Mouse (Mus musculus): Measurements from ENCODE around the gene App. TPM values are rescaled to one million over a fixed set of nuclear protein-coding genes. Genes with fewer than 3 reads are reported as not detected.
A peak's percentile ranks its signal among the peaks of the same experiment; 100 is the strongest.

Gene App
- polyA plus RNA-seq, 1 experiment from 2014 or later: 287 TPM

GRCm38 (mm10) chr16:85132182-85132581 lies 41.4 kb downstream of the App start:
- Histone ChIP-seq H3K4me3 (replicated peaks; ENCODE audit: low read length) (no peak overlapping the region), H3K9me3 (ENCODE audit: control insufficient read depth, low read length) (no peaks in the 10 kb centered on the region), H3K9ac (replicated peaks; ENCODE audit: low read depth, low read length) (no peak overlapping the region), H3K27me3 (replicated peaks; ENCODE audit: control insufficient read depth, insufficient read depth, low read length) (no peaks in the 10 kb centered on the region), H3K4me2 (ENCODE audit: low read length) (no peak overlapping the region), H3K4me1 (replicated peaks; ENCODE audit: control insufficient read depth, insufficient read depth, low read length) (peaks cover 20% of the 10 kb centered on the region), H3K36me3 (ENCODE audit: control insufficient read depth, insufficient read depth) (no peaks in the 10 kb centered on the region), H3K27ac (ENCODE audit: low read length) (no peak overlapping the region)
- 93% methylated on average over 5 of the region's 5 CpGs for WGBS
- ATAC-seq: no peak

GRCm38 (mm10) chr16:85130861-85131556 lies 42.6 kb downstream of the App start:
- 86% methylated on average over 7 of the region's 7 CpGs for WGBS

GRCm38 (mm10) chr16:85128693-85129657 lies 44.6 kb downstream of the App start:
- H3K4me3 ChIP-seq (replicated peaks; ENCODE audit: low read length): no peak overlapping the region
- no peak overlapping the region for H3K4me2 ChIP-seq (ENCODE audit: low read length)
- no peaks in the 10 kb centered on the region for H3K9me3 ChIP-seq (ENCODE audit: control insufficient read depth, low read length)
- no peak overlapping the region for H3K9ac ChIP-seq (replicated peaks; ENCODE audit: low read depth, low read length)
- H3K27ac ChIP-seq (ENCODE audit: low read length): peak overlapping the region; percentile 57
- H3K4me1 ChIP-seq (replicated peaks; ENCODE audit: control insufficient read depth, insufficient read depth, low read length): peaks cover 21% of the 10 kb centered on the region
- 50% methylated on average over 13 of the region's 13 CpGs for WGBS
- ATAC-seq: peak; percentile 24; the same call in 1 of the 2 replicates
- H3K27me3 ChIP-seq (replicated peaks; ENCODE audit: control insufficient read depth, insufficient read depth, low read length): no peaks in the 10 kb centered on the region
- H3K36me3 ChIP-seq (ENCODE audit: control insufficient read depth, insufficient read depth): no peaks in the 10 kb centered on the region; the same call in 1 of the 2 replicates

More at GRCm38 (mm10) chr16:85130861-85131556, 42.6 kb downstream of the App start:
- H3K9ac ChIP-seq (replicated peaks; ENCODE audit: low read depth, low read length): no peak overlapping the region
- H3K27me3 ChIP-seq (replicated peaks; ENCODE audit: control insufficient read depth, insufficient read depth, low read length): no peaks in the 10 kb centered on the region
- H3K9me3 ChIP-seq (ENCODE audit: control insufficient read depth, low read length): no peaks in the 10 kb centered on the region
- H3K4me1 ChIP-seq (replicated peaks; ENCODE audit: control insufficient read depth, insufficient read depth, low read length): peaks cover 21% of the 10 kb centered on the region
- H3K36me3 ChIP-seq (ENCODE audit: control insufficient read depth, insufficient read depth): no peaks in the 10 kb centered on the region
- no peak for ATAC-seq
- no peak overlapping the region for H3K27ac ChIP-seq (ENCODE audit: low read length)
- no peak overlapping the region for H3K4me2 ChIP-seq (ENCODE audit: low read length)
- no peak overlapping the region for H3K4me3 ChIP-seq (replicated peaks; ENCODE audit: low read length)

- 18% methylated on average over 5 of the region's 5 CpGs for WGBS
- no peaks in the 10 kb centered on the region; the same call in 1 of the 2 replicates for H3K36me3 ChIP-seq (ENCODE audit: control insufficient read depth, insufficient read depth)
- no peaks in the 10 kb centered on the region for H3K27me3 ChIP-seq (replicated peaks; ENCODE audit: control insufficient read depth, insufficient read depth, low read length)
- peak overlapping the region; percentile 81 for H3K27ac ChIP-seq (ENCODE audit: low read length)
- ATAC-seq: peak; percentile 83
- no peak overlapping the region for H3K4me2 ChIP-seq (ENCODE audit: low read length)
- no peaks in the 10 kb centered on the region for H3K9me3 ChIP-seq (ENCODE audit: control insufficient read depth, low read length)
- peaks cover 21% of the 10 kb centered on the region for H3K4me1 ChIP-seq (replicated peaks; ENCODE audit: control insufficient read depth, insufficient read depth, low read length)
- H3K9ac ChIP-seq (replicated peaks; ENCODE audit: low read depth, low read length): no peak overlapping the region
- no peak overlapping the region for H3K4me3 ChIP-seq (replicated peaks; ENCODE audit: low read length)
These were observed 45.3 kb downstream of the App start for GRCm38 (mm10) chr16:85128347-85128664.

GRCm38 (mm10) chr16:85127661-85128346 lies 45.8 kb downstream of the App start:
- H3K27ac ChIP-seq (ENCODE audit: low read length): peak overlapping the region; percentile 81
- WGBS: 62% methylated on average over 11 of the region's 11 CpGs
- peaks cover 21% of the 10 kb centered on the region for H3K4me1 ChIP-seq (replicated peaks; ENCODE audit: control insufficient read depth, insufficient read depth, low read length)
- H3K4me3 ChIP-seq (replicated peaks; ENCODE audit: low read length): no peak overlapping the region
- H3K4me2 ChIP-seq (ENCODE audit: low read length): no peak overlapping the region
- no peak overlapping the region for H3K9ac ChIP-seq (replicated peaks; ENCODE audit: low read depth, low read length)
- no peaks in the 10 kb centered on the region for H3K9me3 ChIP-seq (ENCODE audit: control insufficient read depth, low read length)
- ATAC-seq: no peak
- H3K27me3 ChIP-seq (replicated peaks; ENCODE audit: control insufficient read depth, insufficient read depth, low read length): no peaks in the 10 kb centered on the region
- H3K36me3 ChIP-seq (ENCODE audit: control insufficient read depth, insufficient read depth): no peaks in the 10 kb centered on the region; the same call in 1 of the 2 replicates

- WGBS: 78% methylated on average over 4 of the region's 4 CpGs
- H3K9me3 ChIP-seq (ENCODE audit: control insufficient read depth, low read length): no peaks in the 10 kb centered on the region
- H3K36me3 ChIP-seq (ENCODE audit: control insufficient read depth, insufficient read depth): peaks cover under 1% of the 10 kb centered on the region; the same call in 1 of the 2 replicates
- H3K4me2 ChIP-seq (ENCODE audit: low read length): no peak overlapping the region
- no peak for ATAC-seq
- no peaks in the 10 kb centered on the region for H3K27me3 ChIP-seq (replicated peaks; ENCODE audit: control insufficient read depth, insufficient read depth, low read length)
- no peak overlapping the region for H3K9ac ChIP-seq (replicated peaks; ENCODE audit: low read depth, low read length)
- no peak overlapping the region for H3K27ac ChIP-seq (ENCODE audit: low read length)
- H3K4me1 ChIP-seq (replicated peaks; ENCODE audit: control insufficient read depth, insufficient read depth, low read length): peaks cover 21% of the 10 kb centered on the region
- no peak overlapping the region for H3K4me3 ChIP-seq (replicated peaks; ENCODE audit: low read length)
These were observed 48.9 kb downstream of the App start for GRCm38 (mm10) chr16:85124649-85125048.

- no peak overlapping the region for H3K4me2 ChIP-seq (ENCODE audit: low read length)
- H3K9ac ChIP-seq (replicated peaks; ENCODE audit: low read depth, low read length): no peak overlapping the region
- H3K27ac ChIP-seq (ENCODE audit: low read length): no peak overlapping the region
- ATAC-seq: no peak
- H3K4me1 ChIP-seq (replicated peaks; ENCODE audit: control insufficient read depth, insufficient read depth, low read length): peaks cover 2% of the 10 kb centered on the region
- H3K36me3 ChIP-seq (ENCODE audit: control insufficient read depth, insufficient read depth): peaks cover 11% of the 10 kb centered on the region
- no peaks in the 10 kb centered on the region for H3K9me3 ChIP-seq (ENCODE audit: control insufficient read depth, low read length)
- no peaks in the 10 kb centered on the region for H3K27me3 ChIP-seq (replicated peaks; ENCODE audit: control insufficient read depth, insufficient read depth, low read length)
- no peak overlapping the region for H3K4me3 ChIP-seq (replicated peaks; ENCODE audit: low read length)
- 86% methylated on average over 5 of the region's 5 CpGs for WGBS
These were observed 51.6 kb downstream of the App start for GRCm38 (mm10) chr16:85121983-85122382.

- ATAC-seq: no peak
- Histone ChIP-seq H3K9me3 (ENCODE audit: control insufficient read depth, low read length) (no peaks in the 10 kb centered on the region), H3K27me3 (replicated peaks; ENCODE audit: control insufficient read depth, insufficient read depth, low read length) (no peaks in the 10 kb centered on the region), H3K36me3 (ENCODE audit: control insufficient read depth, insufficient read depth) (peaks cover 11% of the 10 kb centered on the region), H3K4me3 (replicated peaks; ENCODE audit: low read length) (no peak overlapping the region), H3K9ac (replicated peaks; ENCODE audit: low read depth, low read length) (no peak overlapping the region), H3K4me1 (replicated peaks; ENCODE audit: control insufficient read depth, insufficient read depth, low read length) (peaks cover 2% of the 10 kb centered on the region; the same call in 1 of the 2 replicates), H3K4me2 (ENCODE audit: low read length) (no peak overlapping the region), H3K27ac (ENCODE audit: low read length) (no peak overlapping the region)
- WGBS: 93% methylated on average over 6 of the region's 6 CpGs
These were observed 54.6 kb downstream of the App start for GRCm38 (mm10) chr16:85118916-85119315.

GRCm38 (mm10) chr16:85117541-85117940 lies 56.0 kb downstream of the App start:
- ATAC-seq: 0 out of 2 replicates have a peak, but pooled peaks have one; percentile 32
- 13% methylated on average over 1 of the region's 1 CpGs for WGBS
- Histone ChIP-seq H3K9ac (replicated peaks; ENCODE audit: low read depth, low read length) (no peak overlapping the region), H3K27me3 (replicated peaks; ENCODE audit: control insufficient read depth, insufficient read depth, low read length) (no peaks in the 10 kb centered on the region), H3K9me3 (ENCODE audit: control insufficient read depth, low read length) (no peaks in the 10 kb centered on the region), H3K4me1 (replicated peaks; ENCODE audit: control insufficient read depth, insufficient read depth, low read length) (peaks cover 2% of the 10 kb centered on the region; the same call in 1 of the 2 replicates), H3K4me2 (ENCODE audit: low read length) (no peak overlapping the region), H3K36me3 (ENCODE audit: control insufficient read depth, insufficient read depth) (peaks cover 11% of the 10 kb centered on the region), H3K27ac (ENCODE audit: low read length) (no peak overlapping the region), H3K4me3 (replicated peaks; ENCODE audit: low read length) (no peak overlapping the region)

Data from forebrain, embryonic 16.5 days (tissue).